Mouse (Mus musculus) hindlimb bud, embryonic 11.5 days (tissue): ENCODE measurements around the gene Perp.

Experiments
- DNase-seq: peaks from one replicate; pipeline ENCODE4 v3.0.0-alpha.2; 2012; ENCODE audit warnings: low read depth, low spot score; ENCODE audit errors: extremely low spot score

Perp gene

GRCm38 (mm10) chr10:18861418-18861817 lies 16.6 kb downstream of the Perp start:
- no peak for DNase-seq

DNA sequence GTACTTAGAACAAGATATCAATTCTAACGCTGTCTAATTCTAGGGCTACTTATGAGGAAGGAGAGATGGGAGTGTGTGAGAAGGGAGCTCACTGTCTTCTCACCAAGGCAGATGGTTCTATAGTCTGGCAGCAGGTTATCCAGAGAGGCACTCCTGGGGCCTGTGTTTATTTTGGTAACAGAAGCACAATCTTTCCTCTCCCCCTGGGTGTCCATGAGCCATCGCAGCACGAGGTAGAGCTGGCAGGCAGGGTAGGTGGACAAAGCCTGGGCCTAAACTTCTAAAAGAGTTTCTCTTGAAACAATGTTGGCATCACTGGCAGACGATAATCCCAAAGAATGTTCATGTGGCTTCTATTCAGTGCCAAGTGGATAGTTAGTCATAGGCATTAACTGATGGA lies 18.5 kb downstream of the Perp start:
- DNase-seq, result no peak

- no peak for DNase-seq
Measured at GRCm38 (mm10) chr10:18864753-18865152, 19.9 kb downstream of the Perp start.

- DNase-seq, result no peak
Measured at GRCm38 (mm10) chr10:18870990-18871389, 26.2 kb downstream of the Perp start.

DNA sequence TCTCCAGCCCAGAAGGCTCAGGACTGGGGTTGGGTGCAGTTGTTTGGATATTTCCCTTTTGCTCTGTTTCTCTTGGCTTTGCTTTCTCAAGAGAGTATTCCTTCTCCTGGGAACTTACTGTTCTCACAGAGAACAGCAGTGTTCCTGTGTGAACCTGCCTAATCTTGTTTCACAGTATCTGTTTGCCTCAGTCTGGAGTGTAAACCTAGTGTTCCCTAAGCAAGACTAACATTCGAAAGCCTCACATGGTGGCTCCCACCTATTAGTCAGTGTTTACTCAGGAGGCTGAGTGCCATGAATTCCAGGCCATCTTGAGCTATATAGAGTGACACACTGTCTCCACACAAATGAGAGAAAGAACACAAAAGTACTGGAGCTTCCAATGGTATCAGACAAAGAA lies 31.4 kb downstream of the Perp start:
- no peak for DNase-seq

GRCm38 (mm10) chr10:18878111-18878510 lies 33.3 kb downstream of the Perp start:
- no peak for DNase-seq

- no peak for DNase-seq
Measured at GRCm38 (mm10) chr10:18879160-18879559, 34.3 kb downstream of the Perp start.

DNA sequence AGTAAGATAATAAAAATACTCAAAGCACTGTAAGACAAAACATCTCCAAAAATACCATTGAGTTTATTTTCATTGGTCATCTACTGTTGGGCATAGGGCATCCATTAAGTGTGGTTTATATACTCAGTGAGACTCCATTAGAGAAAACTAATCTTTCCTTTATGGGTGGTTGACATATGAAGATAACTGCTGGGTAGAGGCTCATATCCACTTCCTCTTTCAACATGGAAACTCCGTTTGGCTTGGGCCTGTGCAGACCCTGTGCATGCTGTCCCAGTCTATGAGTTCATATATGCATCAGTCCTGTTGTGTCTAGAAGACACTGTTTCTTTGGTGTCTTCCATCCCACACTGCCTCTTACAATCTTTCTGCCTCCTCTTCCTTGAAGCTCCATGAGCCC lies 34.9 kb downstream of the Perp start:
- no peak for DNase-seq

DNA sequence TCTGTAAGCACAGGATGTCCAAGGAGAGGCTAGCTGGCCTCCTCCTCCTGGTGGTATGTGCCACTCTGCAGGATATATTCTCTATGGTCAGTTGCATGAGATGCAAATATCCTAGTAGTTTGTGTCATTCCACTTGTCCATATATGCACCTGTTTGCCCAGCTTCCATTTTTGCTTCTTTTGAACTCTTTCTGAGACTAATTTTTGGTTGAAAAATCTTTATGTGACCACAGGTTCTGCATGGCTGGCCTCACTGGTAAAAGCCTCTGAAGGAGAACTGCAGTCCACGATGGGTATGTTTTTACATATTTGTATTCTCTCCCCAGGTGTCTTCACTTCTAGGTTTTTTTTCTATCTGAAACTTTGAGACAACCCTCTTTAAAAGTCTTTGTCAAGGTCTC lies 37.4 kb downstream of the Perp start:
- no peak for DNase-seq

- DNase-seq, result no peak
Measured at GRCm38 (mm10) chr10:18886918-18887625, 42.3 kb downstream of the Perp start.

- no peak for DNase-seq
Measured at GRCm38 (mm10) chr10:18888751-18889150, 43.9 kb downstream of the Perp start.

DNA sequence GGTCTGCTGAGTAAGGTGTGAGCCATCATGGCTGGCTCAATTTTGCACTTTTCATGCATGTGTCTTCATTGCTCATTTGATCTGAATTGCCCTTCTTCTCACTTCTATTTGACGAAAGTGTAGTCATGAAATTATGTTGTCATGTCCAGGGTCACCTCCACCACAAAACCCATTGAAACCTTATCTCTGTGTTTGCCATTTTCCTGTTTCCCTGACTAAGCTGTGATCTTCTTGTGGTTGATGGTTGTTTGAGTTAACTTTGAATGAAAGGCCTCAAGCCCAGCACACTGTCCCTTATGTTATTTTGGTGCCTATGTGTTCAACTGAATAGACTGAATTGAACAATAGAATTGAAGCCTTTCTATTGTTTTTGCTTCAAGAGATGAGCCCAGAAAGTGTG lies 44.4 kb downstream of the Perp start:
- no peak for DNase-seq

GRCm38 (mm10) chr10:18891110-18891509 lies 46.3 kb downstream of the Perp start:
- no peak for DNase-seq

DNA sequence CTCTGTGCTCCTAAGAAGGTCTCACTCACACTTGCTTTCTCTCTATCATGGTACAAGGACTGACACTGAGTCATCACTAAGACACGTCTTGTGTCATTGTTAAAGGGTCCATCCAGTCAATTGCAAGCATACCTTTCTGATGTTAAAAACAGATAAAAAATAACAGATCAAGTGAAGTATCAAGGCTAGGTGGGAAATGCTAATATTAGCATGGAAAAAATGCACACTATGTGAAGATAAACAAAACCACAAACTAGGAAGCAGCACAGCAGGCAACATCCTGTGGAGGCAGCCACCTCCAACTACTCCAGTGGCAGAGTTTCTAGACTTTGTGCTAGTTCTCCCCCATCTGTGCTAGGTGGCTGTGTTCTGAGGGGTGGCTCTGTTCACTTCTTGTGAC lies 47.3 kb downstream of the Perp start:
- no peak for DNase-seq

DNA sequence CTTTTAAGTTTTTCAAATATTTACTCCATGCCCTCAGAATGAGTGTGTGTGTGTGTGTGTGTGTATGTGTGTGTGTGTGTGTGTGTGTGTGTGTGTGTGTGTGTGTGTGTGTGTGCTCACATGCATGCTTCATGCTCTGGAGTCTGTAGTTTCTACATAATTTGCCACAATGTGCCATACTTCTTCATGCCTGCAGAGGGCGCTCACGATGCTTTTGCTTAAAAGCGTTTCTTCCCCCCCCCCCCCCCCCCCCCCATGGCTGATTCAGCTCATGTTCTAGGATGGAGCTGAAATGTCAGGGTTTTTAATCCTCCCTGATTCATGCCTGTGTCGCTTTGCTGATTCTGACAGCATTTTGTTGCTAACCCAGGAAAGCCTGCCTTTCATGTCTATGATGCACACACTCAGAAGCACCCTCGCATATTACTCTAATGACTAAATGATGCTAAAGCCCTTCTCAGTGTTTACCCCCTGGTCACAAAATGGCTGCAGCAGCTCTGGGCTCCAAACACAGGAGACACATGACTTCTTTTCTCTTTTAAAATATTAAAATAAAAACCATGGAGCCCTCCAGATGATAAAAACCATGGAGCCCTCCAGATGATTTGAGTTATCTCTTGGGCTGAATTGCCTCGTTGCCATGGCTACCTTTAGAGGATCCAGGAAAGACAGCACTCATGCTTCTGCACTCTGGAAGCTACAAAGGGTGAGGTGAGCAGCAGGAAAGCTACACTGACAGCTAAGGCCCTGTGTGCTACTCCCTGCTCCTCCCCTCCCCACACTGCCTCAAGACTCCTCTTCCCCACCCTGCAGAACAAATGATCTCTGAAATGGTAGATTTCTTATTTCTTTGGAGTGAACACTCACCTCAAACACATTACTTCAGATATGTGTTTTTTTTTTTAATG lies 49.7 kb downstream of the Perp start:
- no peak for DNase-seq

DNA sequence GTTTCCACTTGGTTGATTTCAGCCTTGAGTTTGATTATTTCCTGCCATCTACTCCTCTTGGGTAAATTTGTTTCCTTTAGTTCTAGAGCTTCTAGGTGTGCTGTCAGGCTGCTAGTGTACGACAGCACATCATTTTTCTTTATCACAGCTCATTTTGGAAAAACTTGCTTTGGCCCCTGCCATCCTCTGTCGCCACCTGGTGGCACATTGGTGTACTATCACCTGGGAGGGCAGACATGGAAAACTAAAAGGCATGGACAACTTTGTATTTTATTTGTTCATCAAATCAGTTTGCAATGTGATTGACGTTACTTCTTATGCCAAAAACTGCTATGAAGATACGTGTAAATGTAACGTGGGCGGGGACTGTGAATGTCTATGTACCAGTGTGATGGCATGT lies 59.3 kb downstream of the Perp start:
- no peak for DNase-seq
